Mouse (Mus musculus): ENCODE measurements around the gene Foxk2.

- TF ChIP-seq CTCF (IDR thresholded peaks at IDR 0.05; ENCODE audit: control insufficient read depth, insufficient read depth, low read length) (no peak), POLR2A (IDR thresholded peaks at IDR 0.05; ENCODE audit: borderline replicate concordance, control insufficient read depth, low read depth, low read length) (no peak)
These were observed 23.1 kb downstream of the Foxk2 start for GRCm38 (mm10) chr11:121282911-121283310.

Measured in bone marrow, adult 2 months (tissue).